Mouse (Mus musculus): ENCODE measurements around the gene Hamp2.

DNA sequence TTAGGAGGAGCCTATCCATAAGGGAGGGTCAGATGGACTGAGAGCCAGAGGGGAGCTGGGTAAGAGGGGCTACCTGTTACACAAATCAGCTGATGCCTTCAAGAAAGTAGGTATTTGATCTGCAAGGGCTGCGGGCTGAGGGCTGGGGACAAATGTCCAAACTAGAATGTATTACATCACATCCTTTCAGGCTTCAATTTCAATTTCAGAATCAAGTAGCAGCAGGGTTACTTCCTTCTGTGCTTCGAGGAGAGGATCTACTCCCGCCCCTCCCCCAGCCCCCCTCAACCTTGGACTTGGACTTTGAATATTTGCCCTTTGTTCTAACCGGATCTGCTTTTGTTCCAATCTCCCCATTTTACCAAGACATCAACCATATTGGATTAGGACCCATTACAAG, 7.3 kb downstream of the Hamp2 start:
- TF ChIP-seq CTCF (IDR thresholded peaks at IDR 0.05; ENCODE audit: low read depth) = no peak
- no peak for TF ChIP-seq EP300 (optimal IDR thresholded peaks at IDR 0.05)
